Mouse (Mus musculus) heart, postnatal 0 days (tissue): ENCODE measurements around the gene Igsf3. TPM values are rescaled to one million over a fixed set of nuclear protein-coding genes. Genes with fewer than 3 reads are reported as not detected.
"Not testable (repeated sequence)": the region's sequence is repeated elsewhere in the genome, so short reads cannot be mapped to it uniquely, and the experiment has no call there.

Source experiments
- ATAC-seq: fragments of 200-750 bp; cut with Nextera tagmentation; 2 replicates; pipeline ENCODE4 v1.8.0; 2017; ENCODE audit warnings: low read depth, moderate number of reproducible peaks, moderate library complexity; ENCODE audit not compliant: insufficient read depth
- DNase-seq: peaks from one replicate; pipeline ENCODE4 v3.0.0-alpha.2; 2016; ENCODE audit warnings: low spot score
- H3K27ac ChIP-seq: fragments of 300-500 bp; sonication (generic); 2 replicates; pipeline ENCODE4 v1.5.1; 2014; ENCODE audit warnings: low read depth, mild to moderate bottlenecking
- H3K27me3 ChIP-seq: fragments of 300-500 bp; sonication (generic); 2 replicates; pipeline ENCODE4 v1.6.1; 2014; ENCODE audit warnings: low read length, mixed read lengths; ENCODE audit not compliant: control insufficient read depth, insufficient read depth
- H3K36me3 ChIP-seq: fragments of 300-500 bp; sonication (generic); replicated peaks from 2 replicates; pipeline ENCODE4 v1.6.1; 2014; ENCODE audit warnings: low read length, mixed read lengths; ENCODE audit not compliant: control insufficient read depth, insufficient read depth
- H3K4me1 ChIP-seq: fragments of 300-500 bp; sonication (generic); 2 replicates; pipeline ENCODE4 v1.6.1; 2014; ENCODE audit warnings: antibody characterized with exemption; ENCODE audit not compliant: control insufficient read depth, insufficient read depth
- H3K4me2 ChIP-seq: fragments of 300-500 bp; sonication (generic); 2 replicates; pipeline ENCODE4 v1.6.1; 2014; ENCODE audit warnings: low read depth, mild to moderate bottlenecking, low read length, moderate library complexity
- H3K4me3 ChIP-seq: fragments of 300-500 bp; sonication (generic); 2 replicates; pipeline ENCODE4 v1.5.1; 2014; ENCODE audit warnings: low read depth, low read length
- H3K9ac ChIP-seq: fragments of 300-500 bp; sonication (generic); replicated peaks from 2 replicates; pipeline ENCODE4 v1.6.1; 2014; ENCODE audit warnings: low read depth, low read length, mixed read lengths
- H3K9me3 ChIP-seq: fragments of 300-500 bp; sonication (generic); replicated peaks from 2 replicates; pipeline ENCODE4 v1.6.1; 2016; ENCODE audit warnings: low read length; ENCODE audit not compliant: control insufficient read depth
- CTCF ChIP-seq: IDR thresholded peaks from 2 replicates; pipeline ENCODE4 v1.5.1; 2016; ENCODE audit warnings: antibody characterized with exemption, control low read depth, low read depth
- EP300 ChIP-seq: IDR thresholded peaks from 2 replicates; pipeline ENCODE4 v1.6.1; 2016; ENCODE audit warnings: antibody characterized with exemption, low read depth
- WGBS: fragments of 180-500 bp; shearing (Covaris S2); extraction: QIAGEN DNeasy Blood & Tissue Kit; methylation state at CpG from one replicate; pipeline ENCODE4 v1.1.7; 2014; 5-methylcytosine and 5-hydroxymethylcytosine counted together
- polyA plus RNA-seq: library from polyadenylated mRNA; unstranded; fragments of >200 nt; fragmentation: Nextera tagmentation; extraction: Ambion mirVana; gene quantifications from 2 replicates; pipeline ENCODE4 v1.2.1, GENCODE M21; 2015
- total RNA-seq: library from RNA; depleted of rRNA; stranded (reverse); fragments of >200 nt; gene quantifications from 2 replicates; pipeline ENCODE4 v1.2.3, GENCODE M21; 2014; ENCODE audit warnings: low replicate concordance

Gene Igsf3
- total and polyA plus RNA-seq, 2 experiments from 2014 or later = 18.0 to 23.9 TPM

GRCm38 (mm10) chr3:101410745-101411144 is 33.9 kb downstream of the Igsf3 start:
- Histone ChIP-seq H3K4me1 (peaks cover 54% of the 10 kb centered on the region), H3K4me2 (no peak overlapping the region), H3K27ac (no peak overlapping the region), H3K4me3 (no peak overlapping the region), H3K9me3 (no peaks in the 10 kb centered on the region), H3K27me3 (no peaks in the 10 kb centered on the region), H3K36me3 (no peaks in the 10 kb centered on the region), H3K9ac (no peak overlapping the region)
- no peak for ATAC-seq
- TF ChIP-seq CTCF = no peak
- no peak for TF ChIP-seq EP300
- no peak for DNase-seq
- 45% methylated on average over 3 of the region's 3 CpGs for whole genome bisulfite sequencing

DNA sequence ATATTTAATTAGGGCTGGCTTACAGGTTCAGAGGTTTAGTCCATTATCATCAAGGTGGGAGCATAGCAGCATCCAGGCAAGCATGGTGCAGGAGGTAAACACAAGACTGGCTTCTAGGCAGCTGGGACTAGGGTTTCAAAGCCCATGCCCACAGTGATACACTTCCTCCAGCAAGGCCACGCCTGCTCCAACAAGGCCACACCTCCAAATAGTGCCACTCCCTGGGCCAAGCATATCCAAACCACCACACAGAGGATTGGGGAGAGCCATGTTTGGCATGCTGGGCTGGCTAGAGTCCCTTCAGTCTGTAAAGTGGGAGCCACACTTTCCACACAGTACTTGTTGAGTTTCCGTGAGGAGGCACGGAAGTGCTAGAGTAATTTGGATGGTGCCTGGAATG is 34.7 kb downstream of the Igsf3 start:
- 64% methylated on average over 3 of the region's 3 CpGs for WGBS
- Histone ChIP-seq H3K36me3 (no peaks in the 10 kb centered on the region), H3K9ac (no peak overlapping the region), H3K27ac (peak overlapping the region; percentile 34), H3K4me2 (no peak overlapping the region), H3K4me1 (peaks cover 45% of the 10 kb centered on the region), H3K27me3 (no peaks in the 10 kb centered on the region), H3K9me3 (no peaks in the 10 kb centered on the region), H3K4me3 (no peak overlapping the region)
- no peak for ATAC-seq
- DNase-seq = no peak
- TF ChIP-seq CTCF (no peak), EP300 (no peak)

- Histone ChIP-seq H3K4me1 (peaks cover 43% of the 10 kb centered on the region), H3K27ac (peak overlapping the region; percentile 34; the same call in 1 of the 2 replicates), H3K9ac (no peak overlapping the region), H3K4me3 (no peak overlapping the region), H3K27me3 (no peaks in the 10 kb centered on the region), H3K4me2 (no peak overlapping the region), H3K36me3 (no peaks in the 10 kb centered on the region), H3K9me3 (no peaks in the 10 kb centered on the region)
- ATAC-seq (no peak), DNase-seq (no peak)
- TF ChIP-seq EP300 (no peak), CTCF (no peak)
- 73% methylated on average over 6 of the region's 6 CpGs for WGBS
These were observed 35.2 kb downstream of the Igsf3 start for GRCm38 (mm10) chr3:101412115-101412514.

DNA sequence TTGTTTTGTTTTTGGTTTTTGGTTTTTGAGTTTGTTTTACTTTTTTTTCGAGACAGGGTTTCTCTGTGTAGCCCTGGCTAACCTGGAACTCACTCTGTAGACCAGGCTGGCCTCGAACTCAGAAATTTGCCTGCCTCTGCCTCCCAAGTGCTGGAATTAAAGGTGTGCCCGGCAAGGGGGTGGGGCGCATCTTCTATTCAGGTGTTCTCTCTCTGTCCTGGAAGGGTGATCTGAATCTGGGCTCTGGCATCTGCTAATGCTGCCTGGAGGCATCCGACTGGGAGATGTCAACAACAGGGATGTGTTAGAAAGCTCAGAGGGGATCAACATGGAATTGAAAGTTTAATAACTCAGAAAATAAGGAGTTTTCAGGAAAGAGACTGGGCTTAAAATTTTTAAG is 36.1 kb downstream of the Igsf3 start:
- WGBS = 86% methylated on average over 5 of the region's 5 CpGs
- not testable (repeated sequence) for H3K4me3 ChIP-seq, H3K9ac ChIP-seq, H3K27ac ChIP-seq, H3K27me3 ChIP-seq, H3K9me3 ChIP-seq, DNase-seq, ATAC-seq, H3K4me2 ChIP-seq, H3K36me3 ChIP-seq
- peaks cover 38% of the 10 kb centered on the region for H3K4me1 ChIP-seq

DNA sequence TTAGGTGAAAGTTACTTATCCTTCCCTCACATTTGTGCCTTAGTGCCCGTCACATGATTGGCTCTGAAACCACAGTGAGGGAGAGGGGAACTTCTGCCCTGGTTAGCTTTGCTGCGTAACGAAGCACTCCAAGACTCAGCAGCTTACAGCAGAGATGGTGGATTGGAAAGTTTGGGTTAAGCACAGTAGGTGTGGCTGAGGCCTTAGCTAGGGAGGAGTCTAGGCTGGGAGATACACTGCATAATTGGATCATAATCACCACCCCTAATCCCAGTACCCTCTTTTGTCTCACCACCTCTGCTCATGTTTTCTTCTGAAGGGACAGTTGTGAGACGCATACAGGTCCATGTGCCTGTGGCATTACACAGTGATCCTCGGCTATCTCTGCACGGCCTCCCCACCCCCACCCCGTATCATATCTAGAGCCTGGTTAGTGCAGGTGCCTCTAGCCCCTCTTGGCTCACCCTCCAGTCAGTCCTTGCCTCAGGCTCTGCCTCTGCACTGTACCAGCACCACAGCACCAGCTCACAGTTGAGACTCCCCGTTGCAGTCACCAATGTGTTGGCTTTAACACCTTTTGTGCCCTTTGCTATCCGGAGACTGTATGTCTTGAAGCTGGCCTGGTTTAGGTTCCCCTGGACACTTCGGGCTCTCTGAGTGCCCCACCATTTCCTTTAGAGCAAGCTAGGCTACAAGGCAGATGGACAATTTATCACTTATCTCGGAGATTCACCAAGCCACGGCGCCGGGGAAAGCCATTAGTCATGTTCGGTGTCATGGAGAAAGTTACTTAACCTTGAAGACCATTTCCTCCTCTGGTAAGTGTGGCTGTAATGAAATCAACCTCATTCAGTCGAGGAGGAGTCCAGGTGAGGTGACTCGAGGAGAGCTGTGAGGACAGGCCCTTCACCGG is 42.1 kb downstream of the Igsf3 start:
- TF ChIP-seq EP300 (no peak), CTCF (no peak)
- DNase-seq = no peak
- H3K9me3 ChIP-seq = no peaks in the 10 kb centered on the region
- no peak overlapping the region for H3K4me3 ChIP-seq
- no peak overlapping the region for H3K9ac ChIP-seq
- no peaks in the 10 kb centered on the region for H3K27me3 ChIP-seq
- H3K4me1 ChIP-seq = peaks cover 3% of the 10 kb centered on the region; the same call in 1 of the 2 replicates
- H3K27ac ChIP-seq = no peak overlapping the region
- no peaks in the 10 kb centered on the region for H3K36me3 ChIP-seq
- ATAC-seq = peak; percentile 17; the same call in 1 of the 2 replicates
- WGBS = 48% methylated on average over 18 of the region's 18 CpGs
- no peak overlapping the region for H3K4me2 ChIP-seq

DNA sequence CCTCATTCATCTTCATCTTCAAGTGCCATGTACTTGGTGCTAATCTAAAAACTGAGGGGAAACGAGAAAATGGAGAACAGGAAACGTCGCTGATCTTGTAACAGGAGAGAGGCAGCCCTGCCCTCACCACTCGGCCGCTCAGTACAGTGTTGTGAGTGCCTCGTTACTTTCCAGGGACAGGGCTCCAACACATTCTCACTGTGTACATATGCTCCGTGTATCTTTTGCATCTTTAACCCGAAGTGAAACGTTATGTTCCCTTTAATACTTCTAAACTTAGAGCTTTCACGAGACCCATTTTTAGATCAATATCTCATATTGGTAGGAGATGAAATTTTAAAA is 42.7 kb downstream of the Igsf3 start:
- Histone ChIP-seq H3K9me3 (no peaks in the 10 kb centered on the region), H3K36me3 (no peaks in the 10 kb centered on the region), H3K27ac (no peak overlapping the region), H3K4me3 (no peak overlapping the region), H3K4me2 (no peak overlapping the region), H3K27me3 (no peaks in the 10 kb centered on the region), H3K9ac (no peak overlapping the region), H3K4me1 (peaks cover 3% of the 10 kb centered on the region; the same call in 1 of the 2 replicates)
- ATAC-seq (no peak), DNase-seq (no peak)
- WGBS = 61% methylated on average over 10 of the region's 10 CpGs
- TF ChIP-seq EP300 = no peak
- no peak for TF ChIP-seq CTCF
